Mouse (Mus musculus) kidney, embryonic 15.5 days (tissue): ENCODE results near the gene Cd80. TPM values are rescaled to one million over a fixed set of nuclear protein-coding genes. Genes with fewer than 3 reads are reported as not detected.

Source experiments
- ATAC-seq: fragments of 200-750 bp; cut with Nextera tagmentation; replicated peaks from 2 replicates; pipeline ENCODE4 v1.8.0; 2017; ENCODE audit warnings: moderate TSS enrichment; ENCODE audit not compliant: low FRiP score
- H3K27ac ChIP-seq: fragments of 300-500 bp; sonication (generic); 2 replicates; pipeline ENCODE4 v1.5.1; 2015; ENCODE audit warnings: mild to moderate bottlenecking, inconsistent platforms
- H3K27me3 ChIP-seq: fragments of 300-500 bp; sonication (generic); 2 replicates; pipeline ENCODE4 v1.6.1; 2015; ENCODE audit warnings: inconsistent platforms
- H3K36me3 ChIP-seq: fragments of 300-500 bp; sonication (generic); 2 replicates; pipeline ENCODE4 v1.6.1; 2015; ENCODE audit warnings: inconsistent platforms
- H3K4me1 ChIP-seq: fragments of 300-500 bp; sonication (generic); 2 replicates; pipeline ENCODE4 v1.6.1; 2015; ENCODE audit warnings: inconsistent platforms
- H3K4me2 ChIP-seq: fragments of 300-500 bp; sonication (generic); 2 replicates; pipeline ENCODE4 v1.6.1; 2015; ENCODE audit warnings: moderate library complexity, mild to moderate bottlenecking, inconsistent platforms
- H3K4me3 ChIP-seq: fragments of 300-500 bp; sonication (generic); replicated peaks from 2 replicates; pipeline ENCODE4 v1.5.1; 2015; ENCODE audit warnings: mild to moderate bottlenecking, inconsistent platforms
- H3K9ac ChIP-seq: fragments of 300-500 bp; sonication (generic); 2 replicates; pipeline ENCODE4 v1.6.1; 2015; ENCODE audit warnings: mild to moderate bottlenecking, inconsistent platforms
- H3K9me3 ChIP-seq: fragments of 300-500 bp; sonication (generic); replicated peaks from 2 replicates; pipeline ENCODE4 v1.6.1; 2016; ENCODE audit warnings: inconsistent platforms
- WGBS: fragments of 180-500 bp; shearing (Covaris S2); methylation state at CpG from one replicate; pipeline ENCODE4 v1.1.7; 2015; ENCODE audit warnings: mixed read lengths; 5-methylcytosine and 5-hydroxymethylcytosine counted together
- polyA plus RNA-seq: library from polyadenylated mRNA; unstranded; fragments of >200 nt; fragmentation: Nextera tagmentation; extraction: Ambion mirVana; gene quantifications from 2 replicates; pipeline ENCODE4 v1.2.1, GENCODE M21; 2015

Cd80 gene
- polyA plus RNA-seq, 1 experiment from 2014 or later, result 0.29 TPM

- Histone ChIP-seq H3K4me1 (peaks cover 15% of the 10 kb centered on the region), H3K27ac (peak overlapping the region; percentile 95), H3K27me3 (no peaks in the 10 kb centered on the region), H3K9ac (peak overlapping the region; percentile 85), H3K4me2 (peak overlapping the region; percentile 67), H3K4me3 (peak overlapping the region; percentile 75), H3K9me3 (no peaks in the 10 kb centered on the region), H3K36me3 (peaks cover 41% of the 10 kb centered on the region)
- WGBS, result 40% methylated on average over 12 of the region's 12 CpGs
- ATAC-seq, result no peak; the same call in 1 of the 2 replicates
Measured at GRCm38 (mm10) chr16:38451421-38452205, 3.7 kb upstream of the Cd80 start.

GRCm38 (mm10) chr16:38452442-38453202, 2.7 kb upstream of the Cd80 start, which contains the start of gene Adprh:
Gene Adprh, minus strand, starts transcription at chr16:38452703.
- Histone ChIP-seq H3K27me3 (no peaks in the 10 kb centered on the region), H3K36me3 (peaks cover 30% of the 10 kb centered on the region), H3K4me2 (peak within 1 kb of the TSS; percentile 67), H3K4me3 (peak within 1 kb of the TSS; percentile 75), H3K9me3 (no peaks in the 10 kb centered on the region), H3K4me1 (peaks cover 15% of the 10 kb centered on the region), H3K9ac (peak within 1 kb of the TSS; percentile 85), H3K27ac (peak within 1 kb of the TSS; percentile 95)
- ATAC-seq, result peak; percentile 97
- under 1% methylated on average over 60 of the region's 61 CpGs for WGBS

GRCm38 (mm10) chr16:38453203-38453553, 2.2 kb upstream of the Cd80 start:
- H3K27me3 ChIP-seq, result no peaks in the 10 kb centered on the region
- H3K4me2 ChIP-seq, result peak overlapping the region; percentile 67
- H3K9me3 ChIP-seq, result no peaks in the 10 kb centered on the region
- peak overlapping the region; percentile 85 for H3K9ac ChIP-seq
- H3K36me3 ChIP-seq, result peaks cover 25% of the 10 kb centered on the region
- WGBS, result 26% methylated on average over 3 of the region's 3 CpGs
- ATAC-seq, result no peak; the same call in 1 of the 2 replicates
- peak overlapping the region; percentile 95 for H3K27ac ChIP-seq
- H3K4me1 ChIP-seq, result peaks cover 15% of the 10 kb centered on the region
- peak overlapping the region; percentile 75 for H3K4me3 ChIP-seq

GRCm38 (mm10) chr16:38453952-38454351, 1.4 kb upstream of the Cd80 start:
- Histone ChIP-seq H3K9me3 (no peaks in the 10 kb centered on the region), H3K4me3 (no peak overlapping the region), H3K4me2 (no peak overlapping the region), H3K27ac (no peak overlapping the region), H3K9ac (no peak overlapping the region), H3K4me1 (peaks cover 15% of the 10 kb centered on the region), H3K27me3 (no peaks in the 10 kb centered on the region), H3K36me3 (peaks cover 17% of the 10 kb centered on the region)
- 90% methylated on average over 4 of the region's 4 CpGs for WGBS
- ATAC-seq, result no peak

- Histone ChIP-seq H3K4me1 (peaks cover 15% of the 10 kb centered on the region), H3K9me3 (no peaks in the 10 kb centered on the region), H3K36me3 (peaks cover 10% of the 10 kb centered on the region), H3K4me3 (no peak overlapping the region), H3K27ac (no peak overlapping the region), H3K27me3 (no peaks in the 10 kb centered on the region), H3K4me2 (no peak overlapping the region), H3K9ac (no peak overlapping the region)
- ATAC-seq, result no peak
- 68% methylated on average over 11 of the region's 11 CpGs for WGBS
Measured at GRCm38 (mm10) chr16:38454533-38455254, 667 bp upstream of the Cd80 start.

GRCm38 (mm10) chr16:38456812-38457567, 1.6 kb downstream of the Cd80 start:
- Histone ChIP-seq H3K9ac (no peak overlapping the region), H3K4me3 (no peak overlapping the region), H3K27ac (no peak overlapping the region), H3K36me3 (no peaks in the 10 kb centered on the region), H3K4me2 (no peak overlapping the region), H3K9me3 (no peaks in the 10 kb centered on the region), H3K27me3 (no peaks in the 10 kb centered on the region), H3K4me1 (peaks cover 5% of the 10 kb centered on the region)
- 48% methylated on average over 11 of the region's 11 CpGs for WGBS
- ATAC-seq, result no peak

- no peaks in the 10 kb centered on the region for H3K36me3 ChIP-seq
- H3K27ac ChIP-seq, result no peak overlapping the region
- no peaks in the 10 kb centered on the region for H3K4me1 ChIP-seq
- 69% methylated on average over 6 of the region's 6 CpGs for WGBS
- no peaks in the 10 kb centered on the region for H3K9me3 ChIP-seq
- no peak overlapping the region for H3K4me2 ChIP-seq
- no peak overlapping the region for H3K9ac ChIP-seq
- H3K4me3 ChIP-seq, result no peak overlapping the region
- ATAC-seq, result no peak
- H3K27me3 ChIP-seq, result no peaks in the 10 kb centered on the region
Measured at GRCm38 (mm10) chr16:38458600-38459280, 3.4 kb downstream of the Cd80 start.

- no peak overlapping the region for H3K9ac ChIP-seq
- H3K4me3 ChIP-seq, result no peak overlapping the region
- WGBS, result 89% methylated on average over 4 of the region's 4 CpGs
- H3K27ac ChIP-seq, result no peak overlapping the region
- H3K27me3 ChIP-seq, result no peaks in the 10 kb centered on the region
- no peaks in the 10 kb centered on the region for H3K4me1 ChIP-seq
- no peak overlapping the region for H3K4me2 ChIP-seq
- H3K36me3 ChIP-seq, result no peaks in the 10 kb centered on the region
- ATAC-seq, result no peak
- no peaks in the 10 kb centered on the region for H3K9me3 ChIP-seq
Measured at GRCm38 (mm10) chr16:38459990-38460389, 4.6 kb downstream of the Cd80 start.

GRCm38 (mm10) chr16:38461749-38462148, 6.4 kb downstream of the Cd80 start:
- Histone ChIP-seq H3K36me3 (no peaks in the 10 kb centered on the region), H3K4me2 (no peak overlapping the region), H3K4me1 (no peaks in the 10 kb centered on the region), H3K4me3 (no peak overlapping the region), H3K27me3 (no peaks in the 10 kb centered on the region), H3K27ac (no peak overlapping the region), H3K9me3 (no peaks in the 10 kb centered on the region), H3K9ac (no peak overlapping the region)
- 70% methylated on average over 8 of the region's 8 CpGs for WGBS
- ATAC-seq, result no peak

GRCm38 (mm10) chr16:38462161-38462560, 6.8 kb downstream of the Cd80 start:
- Histone ChIP-seq H3K4me3 (no peak overlapping the region), H3K27me3 (no peaks in the 10 kb centered on the region), H3K9me3 (no peaks in the 10 kb centered on the region), H3K4me2 (no peak overlapping the region), H3K9ac (no peak overlapping the region), H3K4me1 (no peaks in the 10 kb centered on the region), H3K27ac (no peak overlapping the region), H3K36me3 (no peaks in the 10 kb centered on the region)
- ATAC-seq, result no peak
- WGBS, result 75% methylated on average over 7 of the region's 7 CpGs

GRCm38 (mm10) chr16:38463305-38463704, 7.9 kb downstream of the Cd80 start:
- H3K4me1 ChIP-seq, result 0 out of 2 replicates have a peak, but pooled peaks cover 2% of the 10 kb centered on the region
- no peak for ATAC-seq
- WGBS, result 91% methylated on average over 5 of the region's 5 CpGs

More at GRCm38 (mm10) chr16:38463305-38463704, 7.9 kb downstream of the Cd80 start:
- Histone ChIP-seq H3K27ac (no peak overlapping the region), H3K36me3 (no peaks in the 10 kb centered on the region), H3K27me3 (no peaks in the 10 kb centered on the region), H3K9me3 (no peaks in the 10 kb centered on the region), H3K4me2 (no peak overlapping the region), H3K4me3 (no peak overlapping the region), H3K9ac (no peak overlapping the region)
